Mouse (Mus musculus): Measurements from ENCODE around the gene Oas1h. TPM values are rescaled to one million over a fixed set of nuclear protein-coding genes. Genes with fewer than 3 reads are reported as not detected.

The Oas1h gene
- not detected for total RNA-seq (2023)

DNA sequence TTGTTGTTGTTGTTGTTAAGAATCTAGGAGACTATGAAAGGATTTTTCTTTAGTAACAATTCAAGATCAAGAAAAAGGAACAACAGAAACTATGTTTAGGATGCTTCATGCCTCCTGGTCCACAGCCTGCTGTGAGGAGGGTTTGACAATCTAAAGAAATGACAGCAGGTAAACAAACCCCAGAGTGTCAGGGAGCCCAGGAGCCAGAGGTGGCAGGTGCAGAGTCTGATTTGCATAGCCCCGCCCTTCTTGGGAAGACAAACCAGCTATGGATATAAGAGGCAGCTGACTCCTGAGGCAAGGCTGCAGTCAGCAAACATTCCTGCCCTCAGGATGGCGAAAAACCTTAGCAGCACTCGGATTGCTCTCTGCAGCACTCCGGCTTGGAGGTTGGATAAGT is at the start of gene Oas1h:
Gene Oas1h, plus strand, starts transcription at position 301 of the 400 bp plus-strand sequence.

DNA sequence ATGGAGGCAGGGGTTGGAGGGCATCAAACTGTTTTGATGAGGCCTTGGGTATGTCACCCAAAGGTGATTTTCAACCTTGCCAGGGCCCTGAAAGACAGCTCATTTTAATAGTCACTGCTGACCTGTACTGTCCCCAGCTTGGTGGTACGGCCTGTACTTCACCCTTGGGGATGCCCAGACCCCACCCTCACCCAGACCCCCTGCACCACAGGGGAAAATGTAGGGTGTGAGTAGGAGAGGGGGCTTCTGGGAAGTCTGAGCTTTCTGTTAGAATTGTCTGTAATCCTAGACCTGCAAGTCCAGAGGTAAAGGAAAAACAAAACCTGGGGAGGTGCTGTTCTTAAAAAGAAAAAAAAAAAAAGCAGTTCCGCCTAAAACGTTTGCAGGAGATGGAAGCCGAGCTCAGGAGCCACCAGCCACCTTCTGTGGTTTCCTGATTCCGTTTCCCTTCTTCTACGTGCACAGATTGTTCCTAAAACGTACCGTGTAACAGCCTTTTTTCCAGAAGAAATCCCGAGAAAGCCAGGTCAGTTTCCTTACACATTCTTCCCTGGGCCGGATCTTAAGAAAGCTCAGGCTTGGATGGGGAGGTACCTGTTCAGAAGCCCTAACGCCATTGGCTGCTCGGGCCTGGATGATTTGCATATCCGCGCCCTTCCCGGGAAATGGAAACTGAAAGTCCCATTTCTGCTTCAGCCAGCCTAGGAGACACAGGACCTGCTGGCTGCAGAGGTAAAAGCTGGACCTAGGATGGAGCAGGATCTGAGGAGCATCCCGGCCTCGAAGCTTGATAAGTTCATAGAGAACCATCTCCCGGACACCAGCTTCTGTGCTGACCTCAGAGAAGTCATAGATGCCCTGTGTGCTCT is 49.0 kb upstream of the Oas1h start, which contains the start of gene Oas1c:
Gene Oas1c, minus strand, starts transcription at position 564 of the 869 bp plus-strand sequence.

DNA sequence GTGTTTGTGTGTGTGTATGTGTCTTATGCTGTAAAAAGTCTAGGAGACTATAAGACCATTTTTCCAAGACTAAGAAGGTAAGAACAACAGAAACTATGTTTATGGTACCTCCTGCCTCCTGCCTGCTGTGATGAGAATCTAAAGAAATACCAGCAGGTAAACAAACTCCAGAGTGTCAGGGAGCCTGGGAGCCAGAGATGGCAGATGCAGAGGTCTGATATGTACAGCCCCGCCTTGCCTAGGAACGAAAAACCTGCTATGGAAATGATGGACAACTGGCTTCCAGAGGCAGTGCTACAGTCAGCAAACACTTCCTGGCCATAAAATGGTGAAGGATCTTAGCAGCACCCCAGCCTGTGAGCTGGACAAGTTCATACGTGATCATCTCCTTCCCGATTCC is 14.2 kb upstream of the Oas1h start, which contains the start of gene Oas1f:
Gene Oas1f, plus strand, starts transcription at position 301 of the 400 bp plus-strand sequence.

DNA sequence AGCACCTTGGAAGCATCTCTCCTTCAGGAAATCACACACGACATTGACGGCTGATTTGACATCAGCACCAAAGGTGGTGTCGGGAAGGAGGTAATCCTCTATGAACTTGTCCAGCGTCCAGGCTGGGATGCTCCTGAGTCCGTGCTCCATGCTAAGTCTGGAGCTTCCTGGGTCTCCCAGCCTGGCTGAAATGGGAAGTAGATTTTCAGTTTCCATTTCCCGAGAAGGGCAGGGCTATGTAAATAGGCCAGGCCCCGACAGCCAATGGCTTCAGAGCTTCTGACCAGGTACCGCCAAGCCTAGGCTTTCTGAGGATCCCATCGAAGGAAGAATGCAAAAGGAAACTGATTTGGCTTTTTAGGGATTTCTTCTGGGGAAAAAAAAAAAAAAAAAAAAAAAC is 26.2 kb downstream of the Oas1h start, which contains the start of gene Oas1g:
Gene Oas1g, minus strand, starts transcription at position 201 of the 400 bp plus-strand sequence.

DNA sequence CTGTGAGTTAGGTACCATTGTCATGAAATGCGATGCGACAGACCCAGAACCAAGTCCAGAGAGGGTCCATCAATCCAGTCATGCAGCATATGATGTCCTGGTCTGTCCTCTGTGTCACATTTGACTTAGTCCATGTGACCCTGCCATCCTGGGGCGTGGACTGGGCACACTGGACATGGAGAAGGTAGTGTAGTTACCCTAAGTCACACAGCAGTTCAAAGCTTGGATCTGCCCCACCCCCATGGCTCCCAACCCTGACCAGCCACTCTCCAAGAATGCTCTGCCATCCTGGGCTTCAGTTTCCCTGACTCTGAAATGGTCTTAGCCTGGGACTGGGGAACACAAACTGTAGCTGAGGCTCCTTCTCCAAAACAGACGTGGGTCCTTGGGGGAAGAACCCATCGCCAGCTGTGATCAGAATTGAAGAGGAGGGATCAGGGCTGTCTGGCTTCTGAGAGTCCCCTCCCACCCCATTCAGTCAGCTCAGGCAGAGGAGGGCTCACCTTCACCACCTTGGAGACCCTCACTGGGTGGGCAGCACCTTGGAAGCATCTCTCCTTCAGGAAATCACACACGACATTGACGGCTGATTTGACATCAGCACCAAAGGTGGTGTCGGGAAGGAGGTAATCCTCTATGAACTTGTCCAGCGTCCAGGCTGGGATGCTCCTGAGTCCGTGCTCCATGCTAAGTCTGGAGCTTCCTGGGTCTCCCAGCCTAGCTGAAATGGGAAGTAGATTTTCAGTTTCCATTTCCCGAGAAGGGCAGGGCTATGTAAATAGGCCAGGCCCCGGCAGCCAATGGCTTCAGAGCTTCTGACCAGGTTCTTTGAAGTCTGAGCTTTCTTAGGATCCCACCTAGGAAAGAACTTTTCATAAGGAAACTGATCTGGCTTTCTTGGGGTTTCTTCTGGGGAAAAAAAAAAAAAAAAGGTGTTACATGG is 45.8 kb downstream of the Oas1h start, which contains the start of gene Oas1a:
Gene Oas1a, minus strand, starts transcription at position 731 of the 943 bp plus-strand sequence.

DNA sequence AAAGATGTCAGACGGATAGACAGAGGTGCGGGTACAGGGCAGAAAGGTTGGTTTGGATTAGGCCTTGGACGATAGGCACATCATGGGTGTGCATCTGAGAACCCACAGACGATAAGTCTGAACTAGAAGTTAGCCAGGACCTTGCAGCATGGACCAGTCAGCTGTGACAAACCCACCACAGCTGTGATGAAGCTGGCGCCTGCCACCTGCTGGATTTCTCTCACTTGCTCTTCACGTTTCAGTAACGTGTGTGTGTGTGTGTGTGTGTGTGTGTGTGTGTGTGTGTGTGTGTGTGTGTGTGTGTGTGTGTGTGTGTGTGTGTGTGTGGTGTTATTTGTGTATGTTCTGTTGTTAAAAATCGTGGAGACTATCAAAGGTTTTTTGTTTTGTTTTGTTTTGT is 53.0 kb downstream of the Oas1h start, which contains the start of gene Oas1d:
Gene Oas1d, plus strand, starts transcription at position 333 of the 400 bp plus-strand sequence.

Other genes starting within 250 kb of the Oas1h start
- 1 to 10 TPM; 1.6 to 1.7 TPM for gene Rita1, start 248.8 kb upstream of the Oas1h start, total RNA-seq (2023)
- 10 to 100 TPM; 33.9 to 34.4 TPM for gene Ddx54, start 248.7 kb upstream of the Oas1h start, total RNA-seq (2023)
- not detected for gene Cfap73, start 227.2 kb upstream of the Oas1h start, total RNA-seq (2023)
- gene Rasal1, start 212.6 kb upstream of the Oas1h start, total RNA-seq (2023), result under 1 TPM; 0.11 to 0.53 TPM
- gene Dtx1, start 149.5 kb upstream of the Oas1h start, total RNA-seq (2023), result under 1 TPM; 0.37 to 0.55 TPM
- gene Oas2, start 111.6 kb upstream of the Oas1h start, total RNA-seq (2023), result 10 to 100 TPM in 1 of 2 experiments, 1 to 10 TPM in 1; 3.7 to 10.6 TPM
- gene Oas3, start 83.8 kb upstream of the Oas1h start, total RNA-seq (2023), result 10 to 100 TPM; 13.7 to 22.8 TPM
- not detected for gene Oas1e, start 65.9 kb upstream of the Oas1h start, total RNA-seq (2023)
- 1 to 10 TPM; 2.7 to 3.3 TPM for gene Oas1c, start 48.9 kb upstream of the Oas1h start, total RNA-seq (2023)
- gene Oas1f, start 14.1 kb upstream of the Oas1h start, total RNA-seq (2023), result under 1 TPM in 1 of 2 experiments, not detected in 1; 0.26 TPM
- gene Oas1g, start 26.2 kb downstream of the Oas1h start, total RNA-seq (2023), result 1 to 10 TPM; 1.1 to 2.6 TPM
- 10 to 100 TPM in 1 of 2 experiments, 1 to 10 TPM in 1; 7.2 to 13.6 TPM for gene Oas1a, start 46.1 kb downstream of the Oas1h start, total RNA-seq (2023)
- not detected for gene Oas1d, start 53.1 kb downstream of the Oas1h start, total RNA-seq (2023)
- under 1 TPM; 0.24 to 0.42 TPM for gene Rph3a, start 148.7 kb downstream of the Oas1h start, total RNA-seq (2023)